Mouse (Mus musculus) c-Kit-positive CD71-positive TER-119-positive erythroid progenitor cells, embryonic 14.5 days (primary cell): ENCODE measurements around the gene Ccsap.

Source experiments
- DNase-seq: peaks from one replicate; pipeline ENCODE4 v3.0.0-alpha.2; 2013; ENCODE audit warnings: low spot score

The Ccsap gene

DNA sequence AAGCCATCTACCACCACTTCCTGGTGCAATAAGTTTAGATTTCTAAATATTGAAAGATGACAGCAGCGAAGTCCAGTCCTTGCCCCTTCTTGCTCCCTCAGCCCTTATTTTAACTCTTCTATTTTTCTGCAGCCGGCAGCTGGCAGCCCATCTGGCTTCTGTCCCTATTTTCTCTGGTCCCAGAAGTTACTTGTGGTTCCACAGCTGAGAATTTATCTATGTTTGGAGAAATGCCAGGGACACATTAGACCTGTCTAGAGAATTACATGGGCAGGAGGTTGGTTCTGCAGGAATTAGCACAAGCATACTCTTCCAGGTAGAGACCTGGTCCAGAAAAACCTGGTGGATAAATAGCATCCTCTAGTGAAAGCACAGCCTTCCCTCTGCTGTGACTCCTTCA, 17.9 kb upstream of the Ccsap start:
- DNase-seq = no peak

DNA sequence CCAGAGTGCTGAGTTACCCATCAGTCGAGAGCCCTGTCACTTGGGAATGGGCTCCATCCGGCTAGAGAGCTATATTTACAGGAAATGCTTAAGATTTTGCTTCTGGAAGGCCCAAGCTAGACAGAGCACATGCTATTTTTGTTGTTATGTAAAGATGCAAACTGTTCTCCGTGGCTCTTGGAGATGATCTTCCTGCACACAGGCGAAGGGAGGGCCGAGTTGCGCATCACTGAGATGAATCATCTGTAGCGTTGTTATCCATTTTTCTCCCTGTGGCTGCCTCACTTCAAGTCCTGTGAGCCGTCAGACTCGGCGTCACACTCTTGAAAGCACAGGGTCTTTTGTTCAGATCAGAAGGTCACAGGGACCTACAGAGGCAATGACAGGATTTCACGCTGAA, 14.3 kb upstream of the Ccsap start:
- DNase-seq = no peak

DNA sequence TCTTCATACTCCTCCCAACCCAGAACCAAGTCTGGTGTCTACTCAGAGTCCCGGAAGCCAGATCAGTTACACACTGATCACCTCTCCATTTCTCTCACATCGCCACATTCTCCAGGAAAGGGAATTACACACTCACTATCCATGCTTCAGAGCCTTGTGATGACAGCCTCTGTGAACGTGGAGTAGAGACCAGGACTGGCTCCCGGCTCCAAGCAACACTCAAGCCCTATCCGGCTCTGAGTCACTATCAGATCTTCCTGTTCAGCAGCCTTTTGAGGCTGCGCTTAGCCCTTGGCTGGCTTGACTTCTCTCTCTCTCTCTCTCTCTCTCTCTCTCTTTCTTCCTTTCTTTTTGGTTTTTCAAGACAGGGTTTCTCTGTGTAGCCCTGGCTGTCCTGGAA, 13.4 kb upstream of the Ccsap start:
- no peak for DNase-seq

DNA sequence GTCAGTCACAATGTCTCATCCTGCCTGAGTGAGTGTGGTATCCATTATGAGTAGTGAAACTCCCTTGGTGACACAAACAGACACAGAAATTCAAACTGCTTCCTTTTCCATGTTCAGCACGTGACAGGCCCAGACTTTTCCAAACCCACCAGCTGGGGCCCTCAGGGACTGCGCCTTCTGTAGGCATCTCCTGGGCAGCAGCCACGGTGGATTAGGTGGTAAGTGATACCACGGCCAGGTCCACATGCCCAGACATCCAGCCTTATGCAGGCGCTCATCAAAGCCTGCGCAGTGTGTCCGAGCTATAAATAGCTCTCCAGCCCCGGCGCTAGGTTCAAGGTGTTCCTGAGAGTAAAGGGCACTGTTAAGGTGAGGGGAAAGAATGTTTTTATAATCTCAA, 12.0 kb upstream of the Ccsap start:
- DNase-seq = no peak

DNA sequence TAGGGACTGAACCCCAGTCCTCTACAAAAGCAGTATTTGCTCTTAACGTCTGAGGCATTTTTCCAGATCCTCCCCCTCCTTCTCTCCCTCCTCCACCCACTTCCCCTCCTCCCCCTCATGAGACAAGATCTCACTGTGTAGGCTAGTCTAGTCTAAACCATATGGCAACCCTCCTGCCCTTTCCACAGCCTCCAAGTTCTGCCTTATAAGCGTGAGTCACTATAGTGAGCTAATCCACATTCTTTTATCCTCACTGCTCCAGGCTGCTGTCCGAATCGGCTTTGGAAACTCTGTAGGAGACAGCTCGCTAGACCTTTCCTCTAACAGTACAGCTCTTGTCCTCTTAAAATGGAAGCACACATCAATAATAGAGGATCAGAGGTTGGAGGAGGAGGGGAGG, 7.0 kb upstream of the Ccsap start:
- DNase-seq = no peak

DNA sequence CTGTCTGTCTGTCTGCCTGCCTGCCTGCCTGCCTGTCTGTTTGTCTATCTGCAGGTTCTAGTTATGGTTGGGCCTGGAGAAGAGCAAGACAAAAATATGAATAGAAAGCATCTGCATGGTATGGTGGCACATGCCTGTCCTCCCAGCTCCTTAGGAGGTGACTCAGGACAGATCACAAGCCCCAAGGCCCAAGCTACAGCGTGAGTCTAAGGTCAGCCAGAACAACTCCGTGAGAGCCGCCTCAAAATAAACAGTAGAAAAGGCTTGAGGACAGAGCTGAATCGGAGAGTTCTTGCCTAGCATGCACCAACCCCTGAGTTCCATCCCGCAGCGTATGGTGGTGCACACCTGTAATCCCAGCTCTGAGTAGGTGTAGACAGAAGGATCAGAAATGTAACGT, 5.8 kb upstream of the Ccsap start:
- DNase-seq = no peak

DNA sequence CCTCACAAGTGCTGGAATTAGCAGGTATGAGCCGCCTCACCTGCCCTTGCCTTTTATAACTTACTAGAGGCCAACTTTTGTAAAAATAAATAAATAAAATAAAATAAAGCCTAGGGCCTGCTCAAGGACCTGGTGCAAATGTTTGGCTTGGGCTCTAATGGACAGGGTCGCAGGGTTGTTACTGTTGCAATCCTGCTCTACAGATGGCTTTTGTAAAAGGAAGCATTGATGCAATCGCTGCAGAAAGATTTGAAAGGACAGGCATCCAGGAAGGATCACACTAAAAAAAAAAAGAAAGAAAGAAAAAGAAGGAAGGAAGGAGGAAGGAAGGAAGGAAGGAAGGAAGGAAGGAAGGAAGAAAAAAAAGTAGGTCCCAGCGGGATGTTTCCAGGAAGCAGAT, 377 bp upstream of the Ccsap start:
- DNase-seq = no peak

DNA sequence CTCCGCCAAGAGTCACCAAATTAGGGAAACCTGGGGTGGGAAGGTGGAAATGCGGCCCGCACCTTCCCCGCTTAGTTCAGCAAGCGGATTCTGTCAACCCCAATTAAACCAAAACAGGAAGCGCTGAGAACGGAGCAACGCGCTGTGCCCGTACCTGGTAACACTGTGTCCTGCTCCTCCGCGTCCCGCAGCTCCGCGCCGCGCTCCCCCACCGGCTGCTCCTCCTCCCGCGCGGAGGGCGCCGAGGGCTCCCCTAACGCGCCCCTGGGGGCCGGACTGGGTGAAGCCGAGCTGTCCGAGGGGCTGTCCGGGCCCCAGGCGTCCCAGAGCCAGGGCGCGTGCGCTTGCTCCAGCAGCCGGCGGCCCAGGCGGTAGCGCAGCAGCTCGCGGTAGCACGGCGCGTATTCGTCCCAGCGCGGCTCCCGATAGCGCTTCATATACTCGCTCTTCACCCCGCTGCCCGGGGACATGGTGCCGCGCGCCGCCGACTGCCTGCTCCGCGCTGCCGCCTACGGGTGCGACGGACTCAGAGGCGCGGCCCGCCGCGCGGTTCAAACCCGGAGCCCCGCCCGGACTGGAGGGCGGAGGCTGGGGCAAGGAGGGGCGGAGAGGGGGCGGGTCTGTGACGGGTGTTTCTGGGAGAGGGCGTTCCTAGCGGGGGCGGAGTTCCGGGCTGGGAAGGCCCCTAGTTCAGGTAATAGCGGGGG, 915 bp downstream of the Ccsap start:
- DNase-seq = peak; percentile 94

DNA sequence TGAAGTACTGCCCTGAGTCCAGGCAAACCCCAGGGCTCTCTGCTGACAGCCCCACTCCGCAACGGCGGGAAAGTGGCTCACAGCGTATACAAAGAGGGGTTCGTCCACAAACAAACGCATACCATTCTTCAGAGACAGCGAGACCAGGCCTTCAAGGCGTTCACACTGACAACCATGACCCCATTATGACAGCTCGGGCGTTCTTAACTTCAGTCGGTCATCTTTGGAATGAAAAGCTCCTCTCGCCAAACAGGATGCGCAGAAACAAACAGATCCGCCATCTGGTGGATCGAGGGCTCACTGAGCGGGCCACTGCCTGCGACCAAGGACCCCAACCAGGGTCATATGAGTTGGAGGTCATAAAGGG, 1.5 kb downstream of the Ccsap start:
- peak; percentile 35 for DNase-seq

DNA sequence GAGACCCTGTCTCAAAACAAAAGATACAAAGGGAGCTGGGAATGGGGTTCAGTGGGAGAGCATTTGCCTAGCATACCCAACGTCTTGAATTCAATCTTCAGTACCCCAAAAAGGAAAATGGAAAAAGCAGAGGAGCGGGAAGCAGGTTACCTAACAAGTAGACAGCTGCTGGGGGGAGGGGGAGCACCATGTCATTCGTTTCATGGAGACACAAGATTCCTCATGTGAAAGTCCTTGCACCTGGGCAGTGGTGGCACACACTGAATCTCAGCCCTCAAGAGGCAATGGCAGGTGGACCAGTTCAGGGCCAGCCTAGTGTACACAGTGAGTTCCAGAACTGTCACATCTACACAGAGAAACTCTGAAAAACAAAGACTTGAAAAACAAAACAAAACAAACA, 2.6 kb downstream of the Ccsap start:
- no peak for DNase-seq

DNA sequence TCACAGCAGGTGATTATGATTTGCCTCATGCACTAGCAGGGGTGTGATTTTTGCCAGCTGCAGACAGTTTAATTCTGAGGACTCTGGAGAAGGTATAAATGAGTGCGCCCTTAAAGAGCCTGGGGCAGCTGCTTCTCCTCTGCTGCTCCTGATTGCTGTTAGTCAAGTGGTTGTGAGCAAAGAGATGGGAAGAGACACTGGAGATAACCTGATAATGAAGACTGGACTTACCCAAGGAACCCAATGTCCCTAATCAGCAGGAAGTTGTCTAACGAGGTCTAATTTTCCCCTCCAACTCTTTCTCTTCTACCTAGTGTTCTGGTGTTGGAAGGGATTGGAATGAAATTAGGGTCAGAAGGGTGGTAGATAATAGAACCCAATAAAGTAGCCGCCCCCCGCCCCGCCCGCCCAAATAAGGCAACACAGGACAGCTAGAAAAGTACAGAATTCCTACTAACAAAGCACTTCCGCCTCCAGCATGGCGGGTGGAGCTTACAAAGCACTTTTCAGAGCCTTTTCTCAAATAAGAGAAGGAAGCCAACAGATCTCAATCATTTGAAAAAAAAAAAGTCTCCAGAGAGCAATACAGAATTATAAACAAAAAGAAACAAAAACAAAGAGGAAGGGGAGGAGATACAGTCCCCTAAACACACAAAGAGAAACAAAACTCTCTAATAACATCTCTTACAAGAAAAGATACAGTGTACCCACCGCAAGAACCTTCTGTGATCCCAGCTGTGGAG, 5.1 kb downstream of the Ccsap start:
- DNase-seq = no peak

DNA sequence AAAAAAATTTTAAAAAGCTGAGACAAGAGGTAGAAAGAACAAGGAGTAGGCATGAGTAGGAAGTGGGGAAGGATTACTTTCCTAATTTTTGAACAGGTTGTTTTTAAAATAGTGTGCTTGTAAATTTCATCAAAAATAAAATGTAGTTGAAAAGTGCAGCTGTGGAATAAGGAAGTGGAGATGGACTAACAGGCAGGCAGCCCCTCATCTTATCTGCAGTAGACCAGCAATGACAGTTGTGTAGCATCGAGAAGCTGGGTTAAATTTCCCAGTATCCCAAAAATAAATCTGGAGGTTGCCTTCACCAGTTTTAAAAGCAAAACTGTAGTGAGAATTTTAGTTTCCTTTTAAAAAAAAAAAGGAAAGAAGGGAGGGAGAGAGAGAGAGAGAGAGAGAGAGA, 5.8 kb downstream of the Ccsap start:
- DNase-seq = no peak

DNA sequence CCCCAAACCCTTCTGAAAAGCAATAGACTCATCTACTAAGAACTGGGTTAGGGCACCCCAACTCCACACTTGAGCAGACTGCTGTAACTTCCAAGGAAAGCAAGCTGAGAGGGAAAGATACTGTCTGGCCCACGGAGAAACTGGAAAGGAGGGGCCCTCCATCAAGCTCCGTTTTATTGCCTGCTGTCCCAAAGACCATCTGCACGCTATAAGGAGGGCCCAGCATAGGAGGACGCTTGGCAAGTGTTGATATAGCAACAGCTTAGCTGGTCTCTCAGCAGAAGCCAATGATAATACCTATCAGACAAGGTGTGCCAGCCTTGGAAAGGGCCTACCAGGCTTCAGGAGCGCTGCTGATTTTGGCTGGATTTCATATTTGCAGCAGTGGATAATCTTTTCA, 8.4 kb downstream of the Ccsap start:
- DNase-seq = no peak

DNA sequence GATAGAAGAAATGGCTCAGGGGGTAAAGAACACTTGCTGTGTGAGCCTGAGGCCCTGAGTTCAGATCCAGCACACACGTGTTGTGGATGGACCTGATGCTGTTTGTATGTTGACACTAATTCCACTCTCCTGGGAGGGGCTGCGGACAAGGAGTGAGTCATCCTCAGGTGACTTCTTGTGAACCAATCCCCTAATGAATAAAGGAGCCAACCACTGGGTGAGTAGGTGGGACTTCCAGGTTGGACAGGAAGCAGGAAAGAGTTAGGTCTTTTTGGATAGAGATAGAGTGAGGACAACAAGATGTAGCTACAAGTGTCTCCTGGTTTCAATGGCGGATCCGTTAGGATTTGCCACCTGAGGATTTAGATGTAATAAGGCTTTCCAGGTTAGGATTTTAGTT, 10.7 kb downstream of the Ccsap start:
- no peak for DNase-seq

DNA sequence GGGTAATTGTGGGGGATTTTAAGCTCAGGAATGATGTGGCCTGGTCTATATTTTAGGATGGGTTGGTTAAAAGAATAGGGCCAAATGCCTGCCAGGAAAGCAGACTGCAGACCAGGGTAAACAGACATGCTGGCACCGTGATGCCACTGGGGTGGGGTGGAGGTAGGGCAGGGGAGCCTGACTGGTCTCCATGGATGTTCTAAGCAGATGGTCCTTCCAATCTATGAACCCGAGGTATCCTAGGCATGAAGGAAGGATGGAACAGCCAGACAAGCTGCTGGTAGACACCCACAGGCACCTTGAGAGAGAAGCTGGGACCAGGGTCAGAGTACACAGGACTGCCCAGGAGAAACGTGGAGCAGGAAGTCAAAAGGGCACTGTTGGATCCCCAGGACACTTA, 12.5 kb downstream of the Ccsap start:
- DNase-seq = no peak

DNA sequence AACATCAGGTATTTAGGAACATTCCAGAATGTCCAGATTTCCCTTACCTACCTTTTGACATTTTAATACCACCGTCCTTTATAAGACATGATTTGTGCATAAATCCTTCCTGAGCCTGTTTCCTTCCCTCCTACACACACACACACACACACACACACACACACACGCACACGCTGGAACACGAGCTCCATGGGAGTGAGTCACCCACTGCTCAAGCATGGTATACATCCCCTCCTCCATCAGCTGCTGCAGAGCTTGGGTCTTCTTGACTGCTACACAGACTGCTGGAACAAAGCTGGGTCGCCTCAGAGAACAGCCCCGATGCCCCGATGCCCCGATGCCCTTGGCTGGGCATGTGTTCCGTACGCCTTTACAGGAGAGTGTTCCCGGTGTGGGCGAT, 13.5 kb downstream of the Ccsap start:
- DNase-seq = no peak

DNA sequence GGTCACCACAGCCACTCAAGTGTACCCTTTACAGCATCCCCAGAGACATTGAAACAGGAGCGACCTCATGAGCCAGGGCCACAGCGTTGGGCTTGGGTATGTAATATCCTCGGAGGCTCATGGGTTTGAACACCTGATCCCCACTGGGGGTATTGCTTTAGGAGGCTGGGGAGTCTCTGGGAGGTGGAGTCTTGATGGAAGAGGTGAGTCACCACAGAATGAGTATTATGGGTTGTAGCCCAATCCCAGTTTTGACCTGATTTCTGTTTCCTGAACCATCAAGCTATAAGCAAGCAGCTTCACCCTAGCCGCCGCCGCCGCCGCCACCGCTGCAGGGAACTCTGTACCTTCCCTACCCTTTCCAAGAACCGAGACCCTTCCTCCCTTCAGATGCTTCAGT, 14.0 kb downstream of the Ccsap start:
- no peak for DNase-seq

DNA sequence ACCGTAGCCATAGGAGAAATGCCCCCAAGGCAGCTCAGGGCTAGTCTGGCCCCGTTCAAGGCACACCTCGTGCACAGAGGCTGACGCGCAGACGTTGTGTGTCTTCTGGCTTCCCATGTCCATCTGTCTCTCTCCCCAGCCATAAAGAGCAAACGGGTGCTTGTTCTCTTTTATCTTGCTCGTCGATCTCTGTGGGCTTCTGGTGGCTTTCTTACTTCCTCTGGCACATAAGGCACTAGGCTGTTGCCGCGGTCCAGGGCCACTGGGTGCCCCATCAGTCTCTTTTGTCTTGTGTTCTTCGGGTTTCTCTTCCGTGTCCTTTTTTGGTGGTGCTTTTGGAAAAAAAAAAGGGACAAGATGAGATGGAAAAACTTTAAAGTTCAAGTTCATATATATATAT, 14.9 kb downstream of the Ccsap start:
- DNase-seq = no peak

DNA sequence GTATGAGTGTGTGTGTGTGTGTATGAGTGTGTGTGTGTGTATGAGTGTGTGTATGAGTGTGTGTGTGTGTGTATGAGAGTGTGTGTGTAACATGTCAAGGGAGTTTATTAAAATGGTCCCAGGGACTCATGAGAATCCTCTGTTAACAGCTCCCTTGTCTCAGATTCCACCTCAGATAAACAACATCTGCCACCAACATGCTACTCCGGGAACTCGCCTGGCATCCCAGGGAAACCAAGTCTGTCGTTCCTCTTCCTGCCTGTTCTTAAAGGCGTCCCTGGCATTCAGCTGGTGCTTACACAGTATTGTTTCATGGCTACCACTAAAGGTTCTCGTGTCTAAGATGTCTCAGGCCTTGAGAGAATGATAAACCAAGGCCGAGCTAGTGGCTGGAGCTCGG, 15.7 kb downstream of the Ccsap start:
- DNase-seq = no peak

DNA sequence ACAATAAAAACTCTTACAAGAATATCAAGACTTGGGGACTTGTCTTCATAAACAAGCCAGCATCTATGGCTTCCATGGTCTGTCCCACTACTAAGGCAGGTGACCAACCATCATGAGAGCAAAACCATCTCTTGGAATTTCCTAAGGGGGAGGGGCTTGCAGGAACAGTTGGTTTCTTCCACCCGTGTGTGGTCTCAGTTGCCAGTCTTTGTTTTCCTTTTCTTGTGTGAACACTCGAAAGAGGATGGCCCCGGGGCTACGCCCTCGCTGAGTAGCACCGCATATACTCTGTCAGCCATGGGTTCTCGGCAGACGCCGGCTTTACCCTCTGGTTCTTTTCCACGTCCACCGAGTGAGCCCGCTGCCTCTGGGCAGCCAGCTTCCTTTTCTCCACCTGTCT, 17.9 kb downstream of the Ccsap start:
- DNase-seq = no peak

DNA sequence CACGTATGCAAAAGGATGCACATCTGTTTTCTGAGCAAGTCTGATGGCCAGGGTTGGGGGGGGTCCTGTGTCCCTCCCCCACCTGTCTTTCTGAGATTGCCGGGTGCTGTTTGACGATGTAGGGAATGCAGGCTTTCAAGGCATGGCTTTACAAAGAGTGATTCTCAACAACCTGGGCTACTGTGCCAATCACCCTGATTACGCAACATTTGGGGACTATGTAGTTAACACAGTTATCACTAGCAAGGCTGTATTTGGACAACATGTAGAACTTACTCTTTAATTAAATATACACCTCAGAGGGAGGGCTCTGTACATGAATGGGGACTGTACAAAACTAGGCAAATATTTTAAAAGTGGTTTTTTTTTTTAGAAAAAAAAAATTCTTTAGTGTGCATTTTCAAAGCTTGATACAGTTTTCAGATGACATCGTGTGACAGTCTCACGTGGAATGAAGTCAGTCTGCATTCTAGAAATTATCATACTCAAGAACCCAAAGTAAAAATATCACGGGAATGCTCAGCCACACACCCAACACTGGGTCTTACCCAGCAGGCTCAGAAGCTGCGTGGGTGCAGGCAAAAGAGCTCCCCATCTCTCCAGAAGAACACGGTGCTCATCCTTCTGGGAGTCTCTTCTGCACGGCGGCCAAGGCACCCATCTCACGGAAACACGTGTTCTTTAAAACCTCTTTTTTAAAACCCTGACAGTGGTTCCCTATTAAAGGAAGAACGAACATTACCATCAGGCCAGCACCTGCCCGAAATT, 19.2 kb downstream of the Ccsap start:
- no peak for DNase-seq

DNA sequence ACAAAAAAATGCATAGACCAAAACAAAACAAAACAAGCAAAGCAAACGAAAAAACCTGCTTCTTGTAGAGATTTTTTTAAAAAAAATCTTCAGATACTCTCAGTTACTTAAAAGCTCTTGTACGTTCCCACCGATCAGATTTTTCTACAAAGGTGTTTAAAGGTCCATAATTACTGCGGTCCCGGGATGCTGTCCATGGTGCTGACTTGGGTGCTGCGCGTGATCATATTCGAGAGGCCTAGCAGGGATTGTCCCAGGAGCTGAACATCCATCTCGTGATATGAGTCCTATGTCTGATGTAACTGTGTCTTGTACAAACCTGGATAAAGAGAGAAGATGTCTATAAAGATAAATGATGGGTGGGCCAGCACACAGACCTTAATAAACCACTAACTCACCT, 21.5 kb downstream of the Ccsap start:
- DNase-seq = no peak

DNA sequence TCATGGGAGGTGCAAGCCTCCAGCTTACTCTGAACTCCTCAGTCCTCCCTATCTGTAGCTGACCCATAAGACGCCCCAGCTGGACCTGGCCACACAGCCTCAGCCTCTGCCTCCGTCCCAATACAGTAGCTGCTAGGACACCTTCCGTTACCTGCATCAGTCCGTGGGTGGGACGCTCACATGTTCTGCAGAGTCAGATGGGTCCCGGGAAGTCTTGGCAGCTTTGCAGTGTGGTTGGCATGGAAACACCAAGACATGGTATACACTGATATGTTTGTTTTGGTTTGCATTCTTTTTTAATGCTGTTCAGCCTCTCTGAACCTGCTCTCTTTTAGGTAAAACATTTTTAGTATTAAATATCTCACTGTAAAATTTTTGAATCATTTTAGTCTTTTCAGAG, 23.7 kb downstream of the Ccsap start:
- no peak for DNase-seq
